Mouse (Mus musculus) left cerebral cortex, postnatal 14 days (tissue): ENCODE data around the gene Txn2. TPM values are rescaled to one million over a fixed set of nuclear protein-coding genes. Genes with fewer than 3 reads are reported as not detected.
"Not testable (repeated sequence)": the region's sequence is repeated elsewhere in the genome, so short reads cannot be mapped to it uniquely, and the experiment has no call there.

Source experiments
- DNase-seq, 2 experiments: peaks; one replicate each; pipeline ENCODE4 v3.0.0; 2021 to 2022; ENCODE audit warnings: low spot score in 2 of 2, mixed read lengths in 1 of 2
- intact Hi-C: fragments of 180-260 bp; cut with DNase I; formaldehyde crosslinking; loops from one replicate; pipeline ENCODE4 v1.15.1; 2025
- total RNA-seq, 2 experiments: library from RNA; stranded (reverse); gene quantifications; 2 replicates each; pipeline ENCODE4 v1.2.3; 2021

The Txn2 gene
- total RNA-seq, 2 experiments from 2014 or later: 121 to 124 TPM

- intact Hi-C loops: no loop called here
- DNase-seq: no peak
These were observed 42.9 kb downstream of the Txn2 start for GRCm38 (mm10) chr15:77885945-77886344.

- intact Hi-C loops: no loop called here
- DNase-seq: no peak
These were observed 43.6 kb downstream of the Txn2 start for GRCm38 (mm10) chr15:77885159-77885558.

GRCm38 (mm10) chr15:77883697-77884010 is 45.2 kb downstream of the Txn2 start:
- intact Hi-C loops: no loop called here
- DNase-seq: no peak

GRCm38 (mm10) chr15:77882797-77883696 is 45.8 kb downstream of the Txn2 start:
- intact Hi-C loops: no loop called here

GRCm38 (mm10) chr15:77882297-77882696 is 46.5 kb downstream of the Txn2 start:
- intact Hi-C loops: no loop called here
- DNase-seq: no peak

More at GRCm38 (mm10) chr15:77882797-77883696, 45.8 kb downstream of the Txn2 start:
- DNase-seq: no peak

GRCm38 (mm10) chr15:77881698-77882097 is 47.1 kb downstream of the Txn2 start:
- DNase-seq: no peak
- intact Hi-C loops: no loop called here

GRCm38 (mm10) chr15:77880738-77881137 is 48.1 kb downstream of the Txn2 start:
- DNase-seq: no peak
- intact Hi-C loops: no loop called here

GRCm38 (mm10) chr15:77879756-77880155 is 49.0 kb downstream of the Txn2 start:
- DNase-seq: no peak
- intact Hi-C loops: no loop called here

GRCm38 (mm10) chr15:77877209-77877608 is 51.6 kb downstream of the Txn2 start:
- intact Hi-C loops: no loop called here
- DNase-seq: no peak

GRCm38 (mm10) chr15:77876716-77877115 is 52.1 kb downstream of the Txn2 start:
- intact Hi-C loops: no loop called here
- DNase-seq: no peak

- intact Hi-C loops: no loop called here
These were observed 52.9 kb downstream of the Txn2 start for GRCm38 (mm10) chr15:77875953-77876352.

GRCm38 (mm10) chr15:77874807-77875206 is 54.0 kb downstream of the Txn2 start:
- intact Hi-C loops: no loop called here
- DNase-seq: no peak

More at GRCm38 (mm10) chr15:77875953-77876352, 52.9 kb downstream of the Txn2 start:
- no peak for DNase-seq

- DNase-seq: no peak
- intact Hi-C loops: no loop called here
These were observed 54.5 kb downstream of the Txn2 start for GRCm38 (mm10) chr15:77874310-77874709.

- no peak for DNase-seq
- intact Hi-C loops: no loop called here
These were observed 55.2 kb downstream of the Txn2 start for GRCm38 (mm10) chr15:77873564-77873963.

GRCm38 (mm10) chr15:77872996-77873395 is 55.8 kb downstream of the Txn2 start:
- no peak for DNase-seq
- intact Hi-C loops: no loop called here

GRCm38 (mm10) chr15:77868340-77868739 is 60.5 kb downstream of the Txn2 start:
- no peak for DNase-seq
- intact Hi-C loops: no loop called here

GRCm38 (mm10) chr15:77867231-77867968 is 61.4 kb downstream of the Txn2 start:
- intact Hi-C loops, DNase-seq: not testable (repeated sequence)

GRCm38 (mm10) chr15:77866583-77867220 is 62.1 kb downstream of the Txn2 start:
- DNase-seq: no peak
- intact Hi-C loops: no loop called here
